Mouse (Mus musculus) adrenal gland, adult 18-20 months (tissue): Measurements from ENCODE around the gene Slc26a10. TPM values are rescaled to one million over a fixed set of nuclear protein-coding genes. Genes with fewer than 3 reads are reported as not detected.
A peak's percentile ranks its signal among the peaks of the same experiment; 100 is the strongest.
"Not testable (repeated sequence)": the region's sequence is repeated elsewhere in the genome, so short reads cannot be mapped to it uniquely, and the experiment has no call there.

Source experiments
- DNase-seq, 2 experiments: peaks; one replicate each; pipeline ENCODE4 v3.0.0; 2021 to 2022; ENCODE audit warnings: low spot score in 2 of 2
- total RNA-seq, 2 experiments: library from RNA; stranded (reverse); gene quantifications; 1 replicate in 1 of 2; 2 replicates in 1 of 2; pipeline ENCODE4 v1.2.3; 2021

Slc26a10 gene
- total RNA-seq, 2 experiments from 2014 or later, result 1.1 to 1.8 TPM

- peak; percentile 70 to 79 for DNase-seq
Measured at GRCm38 (mm10) chr10:127164631-127165353, 15.7 kb downstream of the Slc26a10 start, which contains the start of gene B4galnt1. TSS of gene B4galnt1 (plus strand) at chr10:127165225.

DNA sequence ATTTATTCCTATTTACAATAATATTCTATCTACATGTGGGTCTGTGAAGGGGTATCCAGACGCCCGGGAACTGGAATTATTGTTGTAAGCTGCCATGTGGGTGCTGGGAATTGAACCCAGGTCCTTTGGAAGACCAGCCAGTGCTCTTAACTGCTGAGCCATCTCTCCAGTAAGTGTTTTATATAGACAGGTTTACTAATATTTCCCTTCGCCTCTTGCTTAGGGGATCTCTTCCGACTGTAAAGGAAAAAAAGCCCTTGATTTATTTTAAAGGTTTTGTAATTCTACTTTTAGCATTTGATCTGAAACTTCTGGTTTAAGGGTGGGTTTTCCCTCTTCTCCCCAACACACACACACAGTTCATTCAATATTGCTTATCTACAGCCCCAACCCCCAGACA lies 16.3 kb downstream of the Slc26a10 start:
- no peak for DNase-seq

- DNase-seq, result not testable (repeated sequence)
Measured at GRCm38 (mm10) chr10:127162771-127163261, 17.6 kb downstream of the Slc26a10 start.

DNA sequence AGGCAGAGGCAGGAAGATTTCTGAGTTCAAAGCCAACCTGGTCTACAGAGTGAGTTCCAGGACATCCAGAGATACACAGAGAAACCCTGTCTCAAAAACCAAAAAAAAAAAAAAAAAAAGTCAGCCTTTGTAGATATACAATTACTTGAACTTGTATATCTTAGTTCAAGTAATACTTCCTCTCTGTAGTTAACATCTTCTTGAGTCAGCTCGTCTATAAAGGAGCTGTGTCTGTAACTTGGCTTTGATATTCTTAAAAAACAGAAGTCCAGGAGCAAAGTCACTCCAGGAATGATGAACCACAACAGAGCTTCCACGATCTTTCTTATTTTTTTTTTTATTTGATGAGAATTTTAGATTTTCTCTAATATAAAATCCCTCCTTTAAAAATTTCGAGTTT lies 19.7 kb downstream of the Slc26a10 start:
- DNase-seq, result no peak

DNA sequence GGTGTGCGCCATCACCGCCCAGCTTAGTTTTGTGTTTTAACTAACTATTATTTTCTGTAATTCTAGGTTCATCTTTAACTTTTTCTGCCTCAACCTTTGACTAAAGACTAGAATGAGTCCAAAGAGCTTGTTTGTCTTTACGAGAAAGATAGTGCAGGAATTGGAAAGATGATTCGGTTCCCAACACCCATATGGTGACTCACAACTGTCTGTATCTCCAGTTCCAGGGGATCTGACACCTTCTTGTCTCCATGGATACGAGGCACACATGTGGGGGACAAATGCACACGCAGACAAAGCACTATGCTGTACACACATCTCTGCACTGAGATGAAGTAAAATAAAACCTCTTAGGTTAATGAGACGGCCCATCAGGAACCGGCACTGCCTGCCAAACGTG lies 20.4 kb downstream of the Slc26a10 start:
- no peak for DNase-seq

- DNase-seq, result no peak
Measured at GRCm38 (mm10) chr10:127158471-127158870, 22.0 kb downstream of the Slc26a10 start.

DNA sequence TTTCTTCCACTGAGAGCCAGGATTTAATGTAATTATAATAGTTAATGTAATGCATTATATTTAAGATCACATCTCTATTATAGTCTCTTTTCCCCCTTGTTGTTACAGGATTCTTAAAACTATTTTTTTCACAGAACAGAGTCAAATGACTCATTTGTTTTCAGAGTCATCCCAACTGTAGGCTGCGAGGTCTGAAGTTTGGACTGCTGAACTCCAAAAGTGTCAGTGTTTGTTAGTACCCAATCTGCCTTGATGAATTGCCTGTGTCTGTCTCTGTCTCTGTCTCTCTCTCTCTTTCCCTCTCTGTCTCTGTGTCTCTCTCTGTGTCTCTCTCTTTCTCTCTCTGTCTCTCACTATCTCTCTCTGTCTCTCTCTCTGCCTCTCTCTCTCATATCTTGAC lies 23.9 kb downstream of the Slc26a10 start:
- no peak for DNase-seq

DNA sequence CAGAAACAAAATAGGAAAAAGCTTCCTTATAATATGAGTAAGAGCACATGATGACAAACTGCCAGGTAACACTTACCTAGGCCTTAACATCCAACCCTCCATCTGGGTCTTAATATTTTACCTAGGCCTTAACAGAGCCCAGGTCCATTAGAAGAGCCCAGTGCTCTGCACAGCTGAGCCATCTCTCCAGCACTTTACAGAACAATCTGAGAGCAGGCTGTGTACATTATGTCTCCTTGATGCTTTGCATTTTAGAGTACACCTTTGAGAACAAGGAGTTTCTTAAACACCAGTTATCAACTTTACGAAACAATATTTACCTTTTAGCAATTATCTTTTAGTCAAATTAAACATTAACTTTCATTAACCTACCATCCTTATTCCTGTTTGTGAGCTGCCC lies 24.4 kb downstream of the Slc26a10 start:
- no peak for DNase-seq

GRCm38 (mm10) chr10:127154652-127155051 lies 25.8 kb downstream of the Slc26a10 start:
- no peak for DNase-seq

DNA sequence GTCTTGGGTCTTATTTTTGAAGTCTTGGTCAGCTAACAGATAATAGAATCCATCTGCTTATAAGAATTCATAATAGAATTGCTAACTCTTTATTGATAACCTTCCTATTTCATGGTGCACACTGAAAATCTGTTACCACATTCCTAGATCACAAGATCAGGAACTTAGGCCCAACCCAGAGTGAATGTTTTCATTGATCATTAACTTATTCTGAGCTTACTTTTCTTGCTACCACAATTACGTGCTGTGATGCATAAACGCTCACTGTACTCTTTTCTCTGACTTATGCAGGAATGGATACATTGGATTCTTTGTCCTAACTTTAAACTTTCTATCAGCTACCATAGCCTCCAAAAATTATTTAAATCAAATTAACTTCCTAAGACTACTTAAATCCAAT lies 26.2 kb downstream of the Slc26a10 start:
- DNase-seq, result no peak

- no peak for DNase-seq
Measured at GRCm38 (mm10) chr10:127153323-127153722, 27.1 kb downstream of the Slc26a10 start.

- not testable (repeated sequence) for DNase-seq
Measured at GRCm38 (mm10) chr10:127152556-127152955, 27.9 kb downstream of the Slc26a10 start.

DNA sequence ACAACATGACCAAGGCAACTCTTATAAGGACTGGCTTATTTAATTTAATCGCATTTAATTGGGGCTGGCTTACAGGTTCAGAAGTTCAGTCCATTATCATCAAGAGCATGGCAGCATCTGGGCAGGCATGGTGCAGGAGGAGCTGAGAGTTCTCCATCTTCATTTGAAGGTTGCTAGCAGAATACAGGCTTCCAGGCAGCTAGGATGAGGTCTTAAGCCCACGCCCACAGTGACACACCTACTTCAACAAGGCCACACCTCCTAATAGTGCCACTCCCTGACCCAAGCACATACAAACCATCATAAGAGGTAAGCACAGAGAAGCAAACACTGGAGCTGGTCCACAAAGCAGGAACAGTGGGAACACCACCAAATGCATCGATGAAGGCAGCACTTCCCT lies 29.2 kb downstream of the Slc26a10 start:
- not testable (repeated sequence) for DNase-seq

- DNase-seq, result no peak
Measured at GRCm38 (mm10) chr10:127150471-127150872, 30.0 kb downstream of the Slc26a10 start.

DNA sequence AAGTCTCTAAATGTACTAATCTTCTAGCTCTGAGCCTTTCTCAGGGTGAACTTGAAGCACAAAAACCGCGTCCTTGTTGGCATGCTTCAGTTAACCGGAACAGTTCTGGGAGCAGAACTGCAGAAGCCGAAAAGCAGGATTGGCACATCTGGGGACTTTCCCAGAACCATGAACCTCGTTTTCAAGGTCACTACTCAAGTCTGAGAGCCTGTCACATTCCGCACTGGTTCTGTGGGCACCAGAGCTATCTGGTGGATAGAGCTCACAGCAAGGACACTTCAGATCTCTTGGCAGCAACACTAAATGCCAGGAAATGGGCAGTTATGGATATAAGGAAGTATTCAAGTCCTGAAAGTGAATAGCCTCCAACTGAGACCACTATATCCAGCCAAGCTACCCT lies 33.3 kb downstream of the Slc26a10 start:
- DNase-seq, result no peak

GRCm38 (mm10) chr10:127145303-127145702 lies 35.1 kb downstream of the Slc26a10 start:
- DNase-seq, result no peak

DNA sequence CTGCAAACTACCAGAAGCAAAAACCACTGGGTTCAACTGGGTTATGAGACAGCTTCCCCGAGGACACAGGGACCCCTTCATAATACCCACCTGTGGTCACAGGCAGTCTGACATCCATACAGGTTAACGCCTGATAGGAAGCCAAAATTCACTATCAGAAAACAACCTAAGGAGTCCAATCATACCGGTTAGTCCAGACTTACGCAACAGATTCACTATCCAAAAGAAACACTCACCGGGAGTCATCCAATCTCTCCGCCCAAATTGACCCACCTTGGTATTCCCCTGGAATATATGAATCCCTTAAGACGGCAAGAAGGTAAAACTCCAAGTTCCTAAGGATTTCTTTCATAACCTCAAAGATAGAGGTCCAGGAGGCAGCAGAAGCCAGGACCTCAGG lies 35.9 kb downstream of the Slc26a10 start:
- DNase-seq, result no peak

DNA sequence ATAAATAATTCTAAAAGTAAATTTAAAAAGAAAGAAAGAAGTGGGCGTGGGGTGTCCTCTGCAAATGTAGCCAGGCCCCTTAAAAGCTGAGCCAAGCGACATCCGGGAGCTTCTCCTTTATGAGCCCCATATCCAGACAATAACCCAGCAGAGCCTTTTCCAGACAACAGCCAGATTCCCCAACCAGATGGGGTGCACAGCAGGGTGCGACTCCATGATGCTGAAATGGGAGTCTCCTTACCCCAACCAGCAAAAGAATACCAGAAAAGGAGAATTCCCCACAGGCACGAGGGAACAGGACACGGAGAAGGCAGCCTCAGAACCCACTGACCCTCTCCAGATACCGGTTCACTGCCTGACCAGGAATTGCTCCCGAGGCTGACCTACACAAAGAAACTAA lies 37.2 kb downstream of the Slc26a10 start:
- no peak for DNase-seq

GRCm38 (mm10) chr10:127141500-127141899 lies 38.9 kb downstream of the Slc26a10 start:
- no peak for DNase-seq

DNA sequence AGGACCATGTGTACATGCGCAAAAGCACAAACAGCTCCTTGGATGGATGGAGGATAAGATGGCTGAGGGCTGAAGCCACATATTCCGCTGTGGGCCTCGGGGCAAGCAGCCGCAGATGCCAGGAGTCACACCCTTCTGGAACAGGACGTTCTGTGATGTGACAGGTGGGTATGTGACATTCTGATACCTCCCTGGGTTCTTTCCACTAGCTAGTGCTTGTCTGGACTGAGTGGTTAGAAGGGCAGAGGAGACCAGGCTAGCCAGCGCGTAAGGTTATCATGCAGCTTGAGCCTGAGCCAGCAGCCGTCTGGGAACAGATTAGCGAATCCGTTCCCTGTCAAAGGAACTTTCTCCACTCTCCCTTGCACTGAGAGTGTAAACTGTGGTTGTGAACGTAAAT lies 39.5 kb downstream of the Slc26a10 start:
- no peak for DNase-seq

- no peak for DNase-seq
Measured at GRCm38 (mm10) chr10:127138328-127139141, 41.9 kb downstream of the Slc26a10 start.

DNA sequence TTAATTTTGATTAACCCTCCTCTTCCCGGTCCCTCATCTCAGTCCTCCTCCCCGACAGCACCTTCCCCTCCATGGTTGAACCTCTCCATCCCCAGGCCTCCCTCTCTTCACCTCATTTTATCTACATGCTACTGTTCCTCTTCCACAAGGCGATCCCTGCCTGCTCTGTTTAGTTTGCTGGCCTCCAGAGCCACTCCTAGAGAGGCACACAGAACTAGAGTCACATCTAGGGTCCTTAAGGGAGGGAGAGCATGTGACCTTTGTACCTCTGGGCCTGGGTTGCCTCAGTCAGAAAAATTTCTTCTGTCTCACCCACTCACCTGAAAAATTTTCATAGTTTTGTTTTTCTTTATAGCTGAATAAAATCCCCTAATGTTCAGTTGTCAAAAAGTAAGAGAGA lies 42.5 kb downstream of the Slc26a10 start:
- DNase-seq, result no peak
